Mouse (Mus musculus): ENCODE results near the gene Dazap2.

Dazap2 gene

DNA sequence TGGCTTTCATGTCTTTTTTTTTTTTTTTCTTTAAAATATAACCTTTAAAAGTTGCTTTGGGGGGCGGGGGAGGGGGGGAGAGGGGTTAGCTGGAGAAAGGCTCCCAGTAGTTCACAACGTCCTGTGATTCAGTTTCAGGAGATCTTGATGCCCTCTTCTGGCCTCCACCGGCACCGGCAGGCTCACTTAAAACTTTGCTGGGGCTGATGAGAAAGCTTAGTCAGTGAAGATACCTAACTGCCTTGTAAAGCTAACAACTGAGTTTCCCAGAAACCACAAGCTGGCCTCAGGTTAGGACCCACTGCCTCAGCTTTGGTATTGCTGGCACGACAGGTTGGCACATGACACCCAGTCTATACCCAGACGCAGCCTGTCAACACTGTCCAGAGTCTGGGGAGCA is 22.5 kb downstream of the Dazap2 start:
- no peak for DNase-seq (ENCODE audit: low spot score)

DNA sequence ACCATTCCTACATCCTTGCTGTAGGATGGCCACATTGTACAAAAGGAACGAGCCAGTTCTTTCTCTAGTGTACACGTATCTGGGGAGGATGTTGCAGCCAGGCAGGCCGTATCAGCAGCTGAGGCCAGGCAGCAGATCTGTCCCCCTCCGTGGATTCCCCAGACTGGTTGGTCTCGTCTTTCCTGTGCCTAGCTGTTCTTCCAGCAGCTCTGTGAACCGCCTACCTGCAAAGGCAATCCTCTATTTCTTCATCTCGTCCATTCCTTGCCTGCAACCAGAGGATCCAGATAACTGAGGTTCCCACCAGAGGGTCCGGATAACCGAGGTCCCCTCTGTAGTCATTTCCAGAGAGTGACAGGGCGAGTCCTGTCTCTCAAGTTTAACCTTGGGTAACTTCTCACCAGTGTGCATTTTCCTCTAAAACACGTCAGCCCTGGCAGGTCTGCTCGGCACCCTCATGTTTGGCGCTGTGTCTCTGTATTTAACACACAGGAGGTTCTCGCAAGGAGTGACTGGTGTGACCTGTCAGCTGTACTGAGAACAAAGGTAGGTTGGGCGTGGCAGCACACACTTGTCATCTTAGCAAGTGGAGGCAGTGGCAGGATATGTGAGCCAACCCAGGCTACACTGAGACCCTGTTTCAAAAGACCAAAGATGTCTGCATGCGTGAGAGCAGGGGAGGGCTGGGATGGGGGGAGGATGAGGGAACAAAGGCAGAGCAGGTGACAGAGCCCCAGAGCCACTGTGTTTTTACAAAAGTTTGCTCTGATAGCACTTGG is 25.0 kb downstream of the Dazap2 start:
- no peak for DNase-seq (ENCODE audit: low spot score)

DNA sequence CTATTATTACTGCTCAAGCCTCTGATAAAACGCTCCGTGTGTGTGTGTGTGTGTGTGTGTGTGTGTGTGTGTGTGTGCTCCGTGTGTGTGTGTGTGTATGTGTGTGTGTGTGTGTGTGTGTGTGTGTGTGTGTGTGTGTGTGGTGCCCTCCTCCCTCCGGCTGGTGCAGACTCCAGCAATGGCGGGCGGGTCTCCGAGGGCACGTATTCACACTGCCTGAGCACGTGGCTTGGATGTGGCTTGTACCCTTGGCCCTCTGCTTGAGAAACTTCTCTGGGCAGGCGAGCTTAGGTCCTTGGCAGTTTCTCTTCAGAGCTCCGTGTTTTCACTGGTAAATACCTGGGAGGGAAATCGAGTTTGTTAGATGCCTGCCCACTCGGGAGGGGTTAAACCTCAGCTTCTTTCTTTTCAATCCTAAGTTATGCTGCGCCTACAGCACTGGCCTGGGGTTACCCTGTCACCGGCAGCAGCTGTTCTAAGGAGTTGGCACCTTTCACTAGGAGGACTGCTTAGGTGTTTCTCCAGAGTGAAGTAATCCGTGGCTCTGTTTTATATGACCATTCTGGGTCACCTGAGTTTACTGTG is 26.2 kb downstream of the Dazap2 start:
- no peak for DNase-seq (ENCODE audit: low spot score)

DNA sequence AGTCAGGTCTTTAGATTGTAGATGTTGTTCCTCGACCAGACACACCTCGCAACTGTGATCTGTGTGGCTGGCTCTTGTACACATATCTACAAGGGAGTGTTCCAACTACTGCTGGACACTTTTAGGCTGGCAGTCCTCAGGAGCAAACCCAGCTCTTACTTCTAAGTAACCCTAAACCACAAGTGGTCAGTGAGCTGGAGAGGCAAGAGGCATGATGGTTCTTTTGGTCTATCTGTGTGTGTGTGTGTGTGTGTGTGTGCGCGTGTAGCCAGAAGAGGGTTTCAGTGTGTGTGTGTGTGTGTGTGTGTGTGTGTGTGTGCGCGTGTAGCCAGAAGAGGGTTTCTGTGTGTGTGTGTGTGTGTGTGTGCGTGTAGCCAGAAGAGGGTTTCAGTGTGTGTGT is 27.3 kb downstream of the Dazap2 start:
- no peak for DNase-seq (ENCODE audit: low spot score)

DNA sequence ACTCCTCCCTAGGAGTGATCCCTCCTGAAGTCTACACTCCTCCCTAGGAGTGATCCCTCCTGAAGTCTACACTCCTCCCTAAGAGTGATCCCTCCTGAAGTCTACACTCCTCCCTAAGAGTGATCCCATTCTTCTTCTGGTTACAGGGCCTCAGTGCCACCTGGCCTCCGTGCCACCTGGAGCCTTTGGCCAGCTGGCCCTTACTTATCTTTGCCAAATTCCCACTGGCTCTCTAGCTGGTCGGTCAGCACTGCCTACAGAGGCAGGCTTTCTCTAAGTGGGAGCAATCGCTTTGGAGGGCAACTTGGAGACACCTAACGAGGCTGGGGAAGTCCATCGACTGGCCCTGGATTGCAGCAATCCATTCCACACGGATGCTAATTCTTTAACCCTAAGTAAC is 31.0 kb downstream of the Dazap2 start:
- DNase-seq (ENCODE audit: low spot score), result no peak

DNA sequence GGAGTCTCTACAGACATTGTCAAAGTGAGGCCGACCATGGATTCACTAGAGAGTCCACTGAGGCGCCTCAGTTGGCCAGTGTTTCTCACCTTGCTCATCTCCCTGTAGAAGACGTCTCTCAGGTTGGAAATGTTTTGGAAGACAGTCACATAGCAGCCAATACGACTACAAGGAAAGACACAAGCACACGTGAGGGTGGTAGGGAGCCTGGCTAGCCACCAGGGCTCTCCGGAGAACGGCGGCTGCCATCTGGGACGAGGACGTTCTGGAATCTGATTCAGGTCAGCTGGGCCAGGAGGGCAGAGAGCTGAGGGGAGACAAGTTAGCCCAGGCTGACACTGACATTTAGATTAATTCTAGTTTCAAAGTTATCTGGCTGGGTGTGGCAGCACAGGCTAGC is 35.0 kb downstream of the Dazap2 start:
- no peak for DNase-seq (ENCODE audit: low spot score)

DNA sequence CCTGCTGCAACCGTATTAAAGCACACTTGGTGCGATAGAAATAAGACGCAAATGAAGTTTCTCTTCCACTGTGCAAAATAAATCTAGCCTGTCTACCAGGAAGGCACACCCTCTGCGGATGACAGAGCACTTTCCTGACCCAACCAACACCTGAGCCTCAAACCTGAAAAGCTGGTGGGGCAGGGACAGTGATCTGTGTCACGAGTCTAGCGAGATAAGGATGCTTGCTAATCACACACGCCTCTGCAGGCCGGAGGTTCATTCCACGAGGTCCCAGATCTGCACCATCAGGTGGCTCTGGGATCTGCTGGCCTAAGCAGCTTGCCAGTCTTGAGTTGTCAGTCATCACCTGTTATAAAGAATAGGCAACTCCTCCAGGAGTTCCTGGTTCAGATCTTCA is 36.5 kb downstream of the Dazap2 start:
- no peak for DNase-seq (ENCODE audit: low spot score)

DNA sequence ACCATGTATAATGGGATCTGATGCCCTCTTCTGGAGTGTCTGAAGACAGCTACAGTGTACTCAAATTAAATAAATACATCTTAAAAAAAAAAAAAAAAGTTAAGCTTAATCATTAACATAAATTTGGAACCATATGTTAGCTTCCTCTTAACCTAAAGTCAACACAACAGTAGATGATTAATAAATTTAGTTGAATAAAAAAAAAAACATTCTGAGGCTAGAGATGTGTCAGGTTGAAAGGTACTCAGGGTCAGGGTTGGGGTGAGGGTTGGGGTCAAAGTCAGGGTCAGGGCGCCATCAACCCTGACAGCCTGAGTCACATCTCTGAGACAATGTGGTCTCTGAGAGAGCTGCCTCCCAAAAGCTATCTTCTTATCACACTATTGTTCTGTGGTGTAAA is 39.1 kb downstream of the Dazap2 start:
- no peak for DNase-seq (ENCODE audit: low spot score)

DNA sequence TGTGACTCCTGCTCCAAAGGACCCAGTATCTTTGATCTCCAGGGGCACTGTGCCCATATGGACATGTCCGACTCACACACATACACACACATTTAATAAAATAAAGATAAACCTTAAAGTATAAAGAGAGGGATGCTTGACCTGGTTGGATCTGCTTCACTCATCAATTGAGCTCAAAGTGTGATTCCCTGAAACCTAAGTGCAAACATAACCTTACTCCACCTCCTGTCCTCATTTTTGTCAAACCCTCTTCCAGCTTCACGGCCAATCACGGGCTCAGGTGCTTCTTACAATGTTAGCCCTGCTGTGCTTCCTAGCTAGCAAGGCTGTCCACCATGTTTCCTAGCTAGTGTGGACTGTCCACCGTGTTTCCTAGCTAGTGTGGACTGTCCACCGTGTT is 40.1 kb downstream of the Dazap2 start:
- no peak for DNase-seq (ENCODE audit: low spot score)

DNA sequence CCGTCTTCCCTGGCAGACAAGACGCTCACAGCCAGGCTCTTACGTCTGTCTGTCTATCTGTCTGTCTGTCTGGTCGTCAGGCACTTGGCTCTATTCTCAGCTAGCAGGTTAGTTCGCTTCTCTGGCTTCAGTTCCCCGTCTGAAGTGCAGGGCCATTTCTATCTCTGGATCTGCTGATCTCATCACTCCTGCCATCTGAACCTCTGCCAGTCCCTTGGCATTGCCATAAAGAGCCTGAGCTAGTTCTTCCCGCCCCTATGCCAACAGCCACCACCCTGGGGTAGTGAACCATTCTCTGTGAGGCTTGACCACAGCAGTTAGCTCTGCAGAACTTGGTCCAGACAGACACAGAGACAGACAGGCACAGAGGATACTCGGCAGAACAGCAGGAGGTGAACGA is 45.2 kb downstream of the Dazap2 start:
- no peak for DNase-seq (ENCODE audit: low spot score)

DNA sequence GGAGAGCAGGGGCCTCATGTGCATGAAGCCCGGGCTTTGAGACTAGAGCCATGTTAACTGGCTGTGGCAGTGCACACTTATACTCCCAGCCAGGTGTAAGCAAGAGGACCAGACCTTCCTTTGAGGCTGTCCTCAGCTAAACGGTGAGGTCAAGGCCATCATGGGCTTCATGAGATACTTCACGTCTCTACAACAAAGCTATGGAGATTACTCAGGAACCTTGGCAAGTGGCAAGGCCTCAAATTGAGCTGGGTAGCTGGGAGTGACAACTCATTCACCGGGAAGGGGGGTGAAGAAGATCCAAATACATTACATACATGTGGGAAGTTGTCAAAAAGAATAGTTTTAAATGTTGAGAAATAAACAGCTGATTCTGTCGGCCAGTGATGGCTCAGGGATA is 45.7 kb downstream of the Dazap2 start:
- no peak for DNase-seq (ENCODE audit: low spot score)

DNA sequence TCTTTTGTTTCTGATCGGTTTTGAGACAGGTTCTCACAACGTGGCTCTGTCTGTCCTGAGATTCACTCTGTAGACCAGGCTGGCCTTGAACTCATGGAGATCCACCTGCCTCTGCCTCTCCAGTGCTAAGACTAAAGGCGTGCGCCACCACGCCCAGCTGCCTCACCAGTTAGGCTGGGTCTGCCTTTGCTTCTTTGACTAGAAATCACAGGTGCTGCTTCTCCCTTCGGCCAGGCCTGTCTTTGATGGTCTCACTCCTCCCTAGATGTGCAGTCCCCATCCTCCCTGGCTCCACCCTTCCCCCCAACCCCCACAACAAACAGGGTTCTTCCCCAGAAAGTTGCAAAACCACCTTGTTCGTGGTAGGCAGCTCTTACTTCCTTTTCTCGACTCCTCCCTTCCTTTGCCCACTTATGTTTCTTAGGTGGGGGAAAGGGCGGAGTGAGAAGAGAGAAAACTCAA is 49.7 kb downstream of the Dazap2 start:
- DNase-seq (ENCODE audit: low spot score), result no peak

DNA sequence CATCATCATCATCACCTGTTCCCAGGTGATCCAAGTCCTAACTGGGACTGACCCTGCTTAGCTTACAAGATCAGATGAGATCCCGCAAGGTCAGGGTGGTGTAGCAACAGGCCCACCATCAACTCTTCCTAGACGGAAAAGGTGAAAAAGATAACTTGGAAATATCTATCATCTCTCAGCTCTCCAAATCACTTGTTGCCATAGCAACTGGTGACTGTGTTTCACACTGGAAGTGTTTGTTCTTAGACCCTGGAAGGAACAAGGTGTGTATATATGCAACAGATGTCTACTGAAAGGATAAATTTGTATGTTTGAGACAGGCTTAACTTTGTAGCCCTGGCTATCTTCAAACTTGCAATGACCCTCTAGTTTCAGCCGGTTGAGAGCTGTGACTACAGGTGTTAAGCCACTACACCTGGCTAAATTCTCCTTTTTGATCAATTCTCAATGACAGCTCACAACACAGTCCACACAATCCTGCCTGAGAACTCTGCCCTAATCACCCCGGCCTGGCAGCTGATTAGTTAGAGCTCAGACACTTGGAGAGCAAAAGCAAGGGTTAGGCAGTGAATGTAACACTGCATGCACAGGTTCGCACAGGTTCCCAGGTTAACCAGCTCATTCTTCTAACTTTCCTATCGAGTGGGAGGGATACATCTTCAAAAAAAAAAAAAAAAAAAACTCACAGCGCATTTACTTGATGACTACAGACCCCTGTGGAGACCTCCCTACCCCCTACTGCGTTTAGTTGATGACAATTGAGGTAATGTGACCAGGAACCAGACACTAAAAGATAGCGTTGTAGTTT is 50.5 kb downstream of the Dazap2 start:
- DNase-seq (ENCODE audit: low spot score), result no peak

DNA sequence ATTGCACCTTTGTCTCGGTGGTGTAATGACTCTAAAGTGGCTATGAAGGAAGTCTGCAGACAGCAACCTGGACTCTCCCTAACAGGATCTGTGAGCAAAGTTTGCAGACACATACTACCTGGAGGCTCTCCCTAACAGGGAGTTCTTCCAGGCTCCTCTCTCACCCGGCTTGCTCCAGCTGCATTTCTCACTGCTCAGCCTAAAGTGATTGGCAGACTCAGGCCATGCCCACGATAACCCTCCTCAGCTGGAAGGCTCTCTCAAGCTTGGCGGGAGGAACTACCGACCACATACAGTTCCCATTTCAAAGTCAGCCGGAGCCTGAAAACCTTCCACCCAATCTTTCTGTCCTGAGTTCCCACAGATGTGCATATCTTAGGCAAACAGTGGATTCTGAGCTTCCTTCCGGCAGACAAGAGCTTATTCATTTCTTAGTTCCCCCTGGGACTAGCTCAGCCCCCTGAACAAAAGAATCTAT is 51.1 kb downstream of the Dazap2 start:
- no peak for DNase-seq (ENCODE audit: low spot score)

DNA sequence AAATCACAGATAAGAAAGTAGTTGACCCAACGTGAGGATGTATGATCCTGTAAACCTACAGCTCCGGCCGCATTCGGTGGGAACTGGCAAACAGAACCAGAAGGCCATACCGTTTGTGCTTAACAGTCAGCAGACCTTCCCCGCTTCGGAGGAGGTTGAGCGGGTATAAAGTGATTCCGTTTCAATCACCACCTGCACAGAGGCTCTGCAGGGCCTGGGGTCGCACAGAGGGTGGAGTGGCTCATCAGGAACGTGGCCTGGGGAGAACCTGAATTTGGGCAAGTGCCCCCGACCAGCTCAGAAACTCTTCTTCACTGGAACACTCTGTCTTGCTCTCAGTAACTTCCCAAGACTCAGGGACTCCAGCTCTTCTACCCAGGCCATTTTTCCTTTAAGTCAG is 51.7 kb downstream of the Dazap2 start:
- DNase-seq (ENCODE audit: low spot score), result no peak

DNA sequence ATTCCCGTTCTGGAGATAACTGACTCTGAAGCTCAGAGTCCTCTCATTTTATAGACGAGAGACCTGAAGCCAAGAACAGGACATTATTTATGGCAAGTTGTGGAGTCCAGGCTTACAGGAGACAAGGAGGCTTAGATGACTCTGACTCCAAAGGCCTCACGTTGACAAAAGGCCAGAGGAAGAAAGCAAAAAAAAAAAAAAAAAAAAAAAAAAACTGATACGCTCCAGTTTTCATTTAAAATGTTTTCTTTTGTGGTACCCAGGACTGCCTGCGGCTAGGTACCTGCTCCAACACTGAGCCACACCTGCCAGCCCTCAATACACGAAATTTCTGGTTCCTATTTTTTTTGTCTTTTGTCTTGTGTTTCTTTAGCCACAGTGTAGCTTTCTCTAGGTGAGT is 52.3 kb downstream of the Dazap2 start:
- DNase-seq (ENCODE audit: low spot score), result no peak

DNA sequence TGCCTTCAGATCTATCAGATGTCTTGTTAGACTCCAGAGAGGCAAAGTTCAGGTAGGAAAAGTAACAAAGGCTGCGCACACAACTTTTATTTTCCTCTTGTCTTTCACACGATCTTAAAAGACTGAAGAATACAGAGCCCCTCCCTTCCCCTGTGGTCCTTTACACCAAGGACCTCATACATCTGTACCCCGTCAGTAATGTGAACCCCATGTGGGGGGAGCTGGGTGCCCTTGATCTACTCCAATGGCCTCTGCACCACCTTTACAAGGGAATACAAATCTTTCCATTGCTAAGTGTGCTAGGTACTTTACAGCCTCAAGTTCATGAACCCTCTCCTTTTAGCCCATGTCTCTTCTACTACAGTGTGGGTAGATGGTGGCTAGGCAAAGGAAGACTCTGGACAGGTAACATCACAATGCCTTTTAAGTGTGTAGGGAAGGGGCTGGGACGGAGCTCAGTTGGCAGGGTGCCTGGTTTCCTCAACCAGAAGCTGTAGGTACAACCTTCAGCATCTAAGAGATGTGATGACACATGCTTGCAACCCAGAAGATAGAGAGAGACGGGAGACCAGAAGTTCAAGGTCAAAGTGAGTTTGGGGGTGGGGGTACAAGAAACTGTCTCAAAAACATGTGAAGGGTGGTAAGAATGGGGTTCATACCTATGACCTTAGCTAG is 52.9 kb downstream of the Dazap2 start:
- DNase-seq (ENCODE audit: low spot score), result no peak

DNA sequence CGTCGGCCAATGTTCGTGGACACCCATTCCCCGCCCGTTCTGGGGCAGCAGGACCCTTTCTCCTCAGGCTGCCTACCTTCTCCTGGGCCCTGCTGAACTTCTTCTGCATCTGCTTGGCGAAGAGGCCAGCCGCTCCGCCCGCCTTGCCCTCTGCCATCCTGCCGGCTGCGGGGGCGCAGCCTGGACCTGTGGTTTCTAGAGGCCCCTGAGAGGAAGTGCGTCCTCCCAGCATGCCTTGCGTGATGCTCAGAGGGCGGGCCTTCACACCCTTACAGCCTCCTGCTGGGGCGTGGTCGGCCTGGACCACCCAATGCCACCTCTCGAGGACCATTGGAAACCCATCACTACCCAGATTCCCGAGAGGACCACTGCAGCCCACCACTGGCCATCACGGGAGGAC is 54.2 kb downstream of the Dazap2 start, which contains the start of gene Bin2:
Gene Bin2 (minus strand): TSS at position 217 of the 400 bp plus-strand sequence.
- no peak for DNase-seq (ENCODE audit: low spot score)

DNA sequence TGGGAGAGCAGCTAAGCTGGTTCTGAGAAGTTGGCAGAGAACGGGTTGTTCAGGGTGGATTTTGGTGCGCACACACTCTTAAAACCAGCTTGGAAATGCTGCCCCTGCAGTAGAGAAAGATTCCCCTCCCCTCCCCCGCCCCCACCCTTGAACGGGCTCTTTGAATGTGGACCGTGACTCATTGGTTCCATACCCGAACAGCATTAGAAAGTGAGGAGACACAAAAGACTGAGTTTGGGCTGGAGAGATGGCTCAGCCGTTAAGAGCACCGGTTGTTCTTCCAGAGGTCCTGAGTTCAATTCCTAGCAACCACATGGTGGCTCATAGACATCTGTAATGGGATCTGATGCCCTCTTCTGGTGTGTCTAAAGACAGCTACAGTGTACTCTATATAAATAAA is 54.9 kb downstream of the Dazap2 start:
- DNase-seq (ENCODE audit: low spot score), result no peak
